Mouse (Mus musculus) lung, postnatal 0 days (tissue): Measurements from ENCODE around the gene 5730455P16Rik. TPM values are rescaled to one million over a fixed set of nuclear protein-coding genes. Genes with fewer than 3 reads are reported as not detected.
A peak's percentile ranks its signal among the peaks of the same experiment; 100 is the strongest.
"Not testable (repeated sequence)": the region's sequence is repeated elsewhere in the genome, so short reads cannot be mapped to it uniquely, and the experiment has no call there.

Experiments used
- ATAC-seq: fragments of 200-750 bp; cut with Nextera tagmentation; 2 replicates; pipeline ENCODE4 v1.8.0; 2017; ENCODE audit warnings: moderate library complexity
- DNase-seq: peaks from one replicate; pipeline ENCODE4 v3.0.0-alpha.2; 2016; ENCODE audit warnings: low spot score
- H3K27ac ChIP-seq: fragments of 300-500 bp; sonication (generic); 2 replicates; pipeline ENCODE4 v1.5.1; 2014; ENCODE audit warnings: antibody characterized with exemption, mild to moderate bottlenecking, low read length, mixed read lengths
- H3K27me3 ChIP-seq: fragments of 300-500 bp; sonication (generic); replicated peaks from 2 replicates; pipeline ENCODE4 v1.6.1; 2014; ENCODE audit warnings: low read length, mixed read lengths; ENCODE audit not compliant: insufficient read depth
- H3K36me3 ChIP-seq: fragments of 300-500 bp; sonication (generic); 2 replicates; pipeline ENCODE4 v1.6.1; 2014; ENCODE audit warnings: low read length, mixed read lengths; ENCODE audit not compliant: insufficient read depth
- H3K4me1 ChIP-seq: fragments of 300-500 bp; sonication (generic); 2 replicates; pipeline ENCODE4 v1.6.1; 2014; ENCODE audit warnings: antibody characterized with exemption, low read depth, low read length, mixed read lengths; ENCODE audit not compliant: insufficient read depth
- H3K4me2 ChIP-seq: fragments of 300-500 bp; sonication (generic); replicated peaks from 2 replicates; pipeline ENCODE4 v1.6.1; 2014; ENCODE audit warnings: low read depth, mild to moderate bottlenecking, low read length, moderate library complexity, mixed read lengths
- H3K4me3 ChIP-seq: fragments of 300-500 bp; sonication (generic); 2 replicates; pipeline ENCODE4 v1.5.1; 2014; ENCODE audit warnings: low read depth, low read length
- H3K9ac ChIP-seq: fragments of 300-500 bp; sonication (generic); replicated peaks from 2 replicates; pipeline ENCODE4 v1.6.1; 2014; ENCODE audit warnings: low read depth, mild to moderate bottlenecking
- H3K9me3 ChIP-seq: fragments of 300-500 bp; sonication (generic); 2 replicates; pipeline ENCODE4 v1.6.1; 2016; ENCODE audit warnings: low read length, mixed read lengths
- CTCF ChIP-seq: IDR thresholded peaks from 2 replicates; pipeline ENCODE4 v1.5.1; 2016; ENCODE audit warnings: antibody characterized with exemption, mild to moderate bottlenecking
- EP300 ChIP-seq: IDR thresholded peaks from 2 replicates; pipeline ENCODE4 v1.6.1; 2016; ENCODE audit warnings: antibody characterized with exemption, mild to moderate bottlenecking, control low read depth
- WGBS: fragments of 180-500 bp; shearing (Covaris S2); extraction: QIAGEN DNeasy Blood & Tissue Kit; methylation state at CpG from one replicate; pipeline ENCODE4 v1.1.7; 2014; 5-methylcytosine and 5-hydroxymethylcytosine counted together
- polyA plus RNA-seq: library from polyadenylated mRNA; unstranded; fragments of >200 nt; fragmentation: Nextera tagmentation; extraction: Ambion mirVana; gene quantifications from 2 replicates; pipeline ENCODE4 v1.2.1, GENCODE M21; 2015

The 5730455P16Rik gene
- polyA plus RNA-seq: 13.3 and 14.3 TPM in 2 replicates

DNA sequence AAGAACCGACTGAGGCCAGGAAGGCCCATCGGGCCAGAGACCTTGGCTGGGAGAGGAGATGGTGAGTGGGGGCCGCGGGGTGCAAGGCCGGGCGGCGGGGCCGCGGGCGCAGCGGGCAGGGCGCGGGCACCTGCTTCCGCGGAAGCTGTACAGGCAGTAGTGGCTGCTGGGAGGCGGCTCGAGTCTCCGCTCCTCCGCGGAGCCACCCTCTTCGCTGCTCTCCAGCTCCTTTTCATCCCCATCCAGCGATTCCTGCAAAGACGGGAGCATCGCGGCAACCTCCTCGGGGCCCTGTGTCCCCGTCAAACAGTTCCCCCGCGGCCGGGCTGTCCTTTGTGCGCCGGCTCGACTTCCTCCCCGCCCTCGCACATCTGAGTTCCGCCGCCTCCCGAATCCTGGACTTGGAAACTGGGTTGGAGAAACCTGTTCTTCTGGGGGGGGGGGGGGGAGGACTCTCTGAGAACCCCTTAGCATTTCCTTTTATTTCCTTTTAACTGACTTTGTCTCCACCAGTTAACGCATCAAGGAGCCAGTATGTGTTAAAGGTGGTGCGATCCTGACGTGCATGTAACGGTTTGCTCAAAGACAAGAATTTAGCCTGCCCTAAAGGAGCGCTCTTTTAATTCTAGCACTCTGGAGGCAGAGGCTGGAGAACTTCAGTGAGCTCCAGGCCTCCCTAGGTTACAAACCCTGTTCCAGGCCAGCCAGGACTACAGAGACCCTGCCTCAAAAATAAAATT lies at the start of gene 5730455P16Rik:
Gene 5730455P16Rik (minus strand): TSS at position 323 of the 740 bp plus-strand sequence.
- H3K36me3 ChIP-seq: 0 out of 2 replicates have a peak, but pooled peaks cover 5% of the 10 kb centered on the region
- peak; percentile 86 for ATAC-seq
- H3K4me1 ChIP-seq: peaks cover 5% of the 10 kb centered on the region
- 3% methylated on average over 38 of the region's 43 CpGs for WGBS
- DNase-seq: peak; percentile 82
- TF ChIP-seq EP300: no peak
- no peak for TF ChIP-seq CTCF
- peak within 1 kb of the TSS; percentile 84 for H3K4me3 ChIP-seq
- peak within 1 kb of the TSS; percentile 59; the same call in 1 of the 2 replicates for H3K27ac ChIP-seq
- peak within 1 kb of the TSS; percentile 89 for H3K4me2 ChIP-seq
- H3K27me3 ChIP-seq: no peaks in the 10 kb centered on the region
- H3K9me3 ChIP-seq: no peaks in the 10 kb centered on the region
- H3K9ac ChIP-seq: peak within 1 kb of the TSS; percentile 89

- not testable (repeated sequence) for H3K27me3 ChIP-seq, H3K9ac ChIP-seq, H3K4me2 ChIP-seq, H3K4me3 ChIP-seq, H3K9me3 ChIP-seq, DNase-seq, H3K27ac ChIP-seq, ATAC-seq, H3K4me1 ChIP-seq, H3K36me3 ChIP-seq
- 80% methylated on average over 16 of the region's 16 CpGs for WGBS
These were observed 48.4 kb upstream of the 5730455P16Rik start for GRCm38 (mm10) chr11:80426029-80426813.

DNA sequence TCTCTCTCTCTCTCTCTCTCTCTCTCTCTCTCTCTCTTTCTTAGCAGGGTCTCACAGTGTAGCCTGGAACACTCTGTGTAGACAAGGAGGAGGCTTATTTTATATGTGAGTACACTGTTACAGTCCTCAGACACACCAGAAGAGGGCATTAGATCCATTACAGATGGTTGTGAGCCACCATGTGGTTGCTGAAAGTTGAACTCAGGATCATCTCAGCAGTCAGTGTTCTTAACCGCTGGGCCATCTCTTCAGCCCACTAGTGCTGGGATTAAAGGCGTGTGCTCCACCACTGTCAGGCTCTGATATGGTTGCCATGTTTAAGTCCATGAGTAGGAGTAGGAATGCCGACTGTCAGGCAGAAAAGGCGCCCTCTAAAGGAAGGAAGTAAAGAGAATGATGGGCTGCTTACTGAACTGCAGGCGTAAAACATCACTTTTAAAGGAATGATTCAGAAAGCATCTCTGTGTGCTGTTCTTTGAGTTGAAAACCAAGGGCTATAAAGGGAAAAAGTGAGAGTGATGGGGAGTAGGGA lies 47.5 kb upstream of the 5730455P16Rik start:
- H3K27me3 ChIP-seq: no peaks in the 10 kb centered on the region
- DNase-seq (no peak), ATAC-seq (no peak)
- no peak overlapping the region for H3K9ac ChIP-seq
- 55% methylated on average over 5 of the region's 5 CpGs for WGBS
- H3K4me2 ChIP-seq: no peak overlapping the region
- no peak for TF ChIP-seq EP300
- TF ChIP-seq CTCF: peak; percentile 3
- no peaks in the 10 kb centered on the region for H3K9me3 ChIP-seq
- no peaks in the 10 kb centered on the region for H3K36me3 ChIP-seq
- no peak overlapping the region for H3K4me3 ChIP-seq
- H3K4me1 ChIP-seq: no peaks in the 10 kb centered on the region; the same call in 1 of the 2 replicates
- H3K27ac ChIP-seq: no peak overlapping the region

GRCm38 (mm10) chr11:80424691-80425090 lies 46.9 kb upstream of the 5730455P16Rik start:
- Histone ChIP-seq H3K27me3 (no peaks in the 10 kb centered on the region), H3K9ac (no peak overlapping the region), H3K9me3 (no peaks in the 10 kb centered on the region), H3K4me3 (no peak overlapping the region), H3K36me3 (no peaks in the 10 kb centered on the region), H3K4me1 (no peaks in the 10 kb centered on the region; the same call in 1 of the 2 replicates), H3K4me2 (no peak overlapping the region), H3K27ac (no peak overlapping the region)
- 69% methylated on average over 2 of the region's 2 CpGs for WGBS
- no peak for ATAC-seq
- DNase-seq: no peak
- TF ChIP-seq EP300 (no peak), CTCF (no peak)

GRCm38 (mm10) chr11:80421421-80422047 lies 43.7 kb upstream of the 5730455P16Rik start:
- Histone ChIP-seq H3K27me3 (no peaks in the 10 kb centered on the region), H3K9me3 (no peaks in the 10 kb centered on the region), H3K9ac (no peak overlapping the region), H3K4me1 (no peaks in the 10 kb centered on the region), H3K4me3 (no peak overlapping the region), H3K36me3 (no peaks in the 10 kb centered on the region), H3K4me2 (no peak overlapping the region), H3K27ac (no peak overlapping the region)
- WGBS: 74% methylated on average over 7 of the region's 7 CpGs
- TF ChIP-seq CTCF (no peak), EP300 (no peak)
- DNase-seq: no peak
- ATAC-seq: no peak
